Mouse (Mus musculus): ENCODE measurements around the gene Tbc1d4. TPM values are rescaled to one million over a fixed set of nuclear protein-coding genes. Genes with fewer than 3 reads are reported as not detected.
"Not testable (repeated sequence)": the region's sequence is repeated elsewhere in the genome, so short reads cannot be mapped to it uniquely, and the experiment has no call there.

Gene Tbc1d4
- total and polyA plus RNA-seq, 2 experiments from 2014 or later = 6.9 to 14.7 TPM

- Histone ChIP-seq H3K27me3 (ENCODE audit: insufficient read depth, low read length) (no peaks in the 10 kb centered on the region), H3K27ac (ENCODE audit: low read depth, low read length) (no peak overlapping the region), H3K4me3 (ENCODE audit: low read depth, low read length) (no peak overlapping the region), H3K4me1 (ENCODE audit: insufficient read depth) (no peaks in the 10 kb centered on the region), H3K4me2 (ENCODE audit: low read depth) (no peak overlapping the region), H3K9ac (no peak overlapping the region), H3K36me3 (ENCODE audit: insufficient read depth) (no peaks in the 10 kb centered on the region), H3K9me3 (ENCODE audit: low read length) (no peaks in the 10 kb centered on the region)
- TF ChIP-seq CTCF (IDR thresholded peaks at IDR 0.05; ENCODE audit: low read depth) = no peak
- DNase-seq (no peak), ATAC-seq (no peak)
- 94% methylated on average over 13 of the region's 13 CpGs for WGBS
Measured at GRCm38 (mm10) chr14:101595301-101596080, 13.5 kb downstream of the Tbc1d4 start.

GRCm38 (mm10) chr14:101594001-101594400, 15.0 kb downstream of the Tbc1d4 start:
- Histone ChIP-seq H3K4me3 (ENCODE audit: low read depth, low read length) (no peak overlapping the region), H3K36me3 (ENCODE audit: insufficient read depth) (no peaks in the 10 kb centered on the region), H3K27me3 (ENCODE audit: insufficient read depth, low read length) (no peaks in the 10 kb centered on the region), H3K4me2 (ENCODE audit: low read depth) (no peak overlapping the region), H3K9me3 (ENCODE audit: low read length) (no peaks in the 10 kb centered on the region), H3K27ac (ENCODE audit: low read depth, low read length) (no peak overlapping the region), H3K4me1 (ENCODE audit: insufficient read depth) (no peaks in the 10 kb centered on the region), H3K9ac (no peak overlapping the region)
- 89% methylated on average over 5 of the region's 5 CpGs for WGBS
- no peak for TF ChIP-seq CTCF (IDR thresholded peaks at IDR 0.05; ENCODE audit: low read depth)
- ATAC-seq (no peak), DNase-seq (no peak)

- TF ChIP-seq CTCF (IDR thresholded peaks at IDR 0.05; ENCODE audit: low read depth) = no peak
- H3K4me1 ChIP-seq (ENCODE audit: insufficient read depth) = no peaks in the 10 kb centered on the region
- DNase-seq (no peak), ATAC-seq (no peak)
- H3K36me3 ChIP-seq (ENCODE audit: insufficient read depth) = no peaks in the 10 kb centered on the region
- H3K9me3 ChIP-seq (ENCODE audit: low read length) = no peaks in the 10 kb centered on the region
- no peak overlapping the region for H3K4me3 ChIP-seq (ENCODE audit: low read depth, low read length)
- no peak overlapping the region for H3K9ac ChIP-seq
- no peak overlapping the region for H3K4me2 ChIP-seq (ENCODE audit: low read depth)
- 87% methylated on average over 7 of the region's 7 CpGs for WGBS
- no peaks in the 10 kb centered on the region for H3K27me3 ChIP-seq (ENCODE audit: insufficient read depth, low read length)
- H3K27ac ChIP-seq (ENCODE audit: low read depth, low read length) = no peak overlapping the region
Measured at GRCm38 (mm10) chr14:101593340-101593739, 15.7 kb downstream of the Tbc1d4 start.

GRCm38 (mm10) chr14:101591101-101591500, 17.9 kb downstream of the Tbc1d4 start:
- DNase-seq = no peak

GRCm38 (mm10) chr14:101588209-101588991, 20.6 kb downstream of the Tbc1d4 start:
- not testable (repeated sequence) for DNase-seq; H3K4me1 ChIP-seq (ENCODE audit: insufficient read depth); H3K27me3 ChIP-seq (ENCODE audit: insufficient read depth, low read length); H3K27ac ChIP-seq (ENCODE audit: low read depth, low read length); H3K36me3 ChIP-seq (ENCODE audit: insufficient read depth); ATAC-seq; H3K9me3 ChIP-seq (ENCODE audit: low read length); H3K4me3 ChIP-seq (ENCODE audit: low read depth, low read length); H3K9ac ChIP-seq; H3K4me2 ChIP-seq (ENCODE audit: low read depth)
- WGBS = 91% methylated on average over 2 of the region's 4 CpGs

More at GRCm38 (mm10) chr14:101591101-101591500, 17.9 kb downstream of the Tbc1d4 start:
- no peak for ATAC-seq
- no peaks in the 10 kb centered on the region for H3K36me3 ChIP-seq (ENCODE audit: insufficient read depth)
- no peaks in the 10 kb centered on the region for H3K27me3 ChIP-seq (ENCODE audit: insufficient read depth, low read length)
- no peak for TF ChIP-seq CTCF (IDR thresholded peaks at IDR 0.05; ENCODE audit: low read depth)
- no peak overlapping the region for H3K4me3 ChIP-seq (ENCODE audit: low read depth, low read length)
- H3K4me2 ChIP-seq (ENCODE audit: low read depth) = no peak overlapping the region
- WGBS = 50% methylated on average over 5 of the region's 5 CpGs
- H3K9ac ChIP-seq = no peak overlapping the region
- H3K4me1 ChIP-seq (ENCODE audit: insufficient read depth) = no peaks in the 10 kb centered on the region
- H3K9me3 ChIP-seq (ENCODE audit: low read length) = no peaks in the 10 kb centered on the region
- H3K27ac ChIP-seq (ENCODE audit: low read depth, low read length) = no peak overlapping the region

- peak; percentile 8 for DNase-seq
- H3K4me2 ChIP-seq (ENCODE audit: low read depth); H3K4me1 ChIP-seq (ENCODE audit: insufficient read depth); H3K27ac ChIP-seq (ENCODE audit: low read depth, low read length); H3K9me3 ChIP-seq (ENCODE audit: low read length); H3K9ac ChIP-seq; H3K4me3 ChIP-seq (ENCODE audit: low read depth, low read length); H3K36me3 ChIP-seq (ENCODE audit: insufficient read depth); H3K27me3 ChIP-seq (ENCODE audit: insufficient read depth, low read length): not testable (repeated sequence)
- WGBS = 73% methylated on average over 4 of the region's 6 CpGs
- ATAC-seq = peak; percentile 43; the same call in 1 of the 2 replicates
Measured at GRCm38 (mm10) chr14:101587366-101588040, 21.5 kb downstream of the Tbc1d4 start.

- Histone ChIP-seq H3K9me3 (ENCODE audit: low read length) (no peaks in the 10 kb centered on the region), H3K27me3 (ENCODE audit: insufficient read depth, low read length) (no peaks in the 10 kb centered on the region), H3K4me1 (ENCODE audit: insufficient read depth) (no peaks in the 10 kb centered on the region), H3K36me3 (ENCODE audit: insufficient read depth) (no peaks in the 10 kb centered on the region), H3K27ac (ENCODE audit: low read depth, low read length) (no peak overlapping the region), H3K9ac (no peak overlapping the region), H3K4me2 (ENCODE audit: low read depth) (no peak overlapping the region), H3K4me3 (ENCODE audit: low read depth, low read length) (no peak overlapping the region)
- no peak for TF ChIP-seq CTCF (IDR thresholded peaks at IDR 0.05; ENCODE audit: low read depth)
- no peak for DNase-seq
- ATAC-seq = no peak
- WGBS = 64% methylated on average over 7 of the region's 7 CpGs
Measured at GRCm38 (mm10) chr14:101586096-101586495, 22.9 kb downstream of the Tbc1d4 start.

Data from forebrain, postnatal 0 days (tissue).